Mouse (Mus musculus): ENCODE results near the gene Cntnap2. TPM values are rescaled to one million over a fixed set of nuclear protein-coding genes. Genes with fewer than 3 reads are reported as not detected.

The Cntnap2 gene
- polyA plus RNA-seq, 1 experiment from 2014 or later, result 1.3 TPM

GRCm38 (mm10) chr6:46166837-46167236, 1107.7 kb downstream of the Cntnap2 start:
- Histone ChIP-seq H3K36me3 (ENCODE audit: control insufficient read depth, insufficient read depth, low read length) (no peaks in the 10 kb centered on the region), H3K9ac (ENCODE audit: low read length) (no peak overlapping the region), H3K4me1 (replicated peaks; ENCODE audit: control insufficient read depth, insufficient read depth, low read length) (no peaks in the 10 kb centered on the region), H3K9me3 (ENCODE audit: control insufficient read depth, low read length) (no peaks in the 10 kb centered on the region), H3K27me3 (replicated peaks; ENCODE audit: control insufficient read depth, insufficient read depth, low read length) (no peaks in the 10 kb centered on the region), H3K4me2 (ENCODE audit: low read length) (no peak overlapping the region), H3K4me3 (ENCODE audit: low read depth, low read length) (no peak overlapping the region), H3K27ac (ENCODE audit: low read depth) (no peak overlapping the region)
- no peak for DNase-seq (ENCODE audit: low spot score)
- 76% methylated on average over 1 of the region's 1 CpGs for WGBS
- no peak for ATAC-seq (replicated peaks; ENCODE audit: low FRiP score, low TSS enrichment, low read depth)

GRCm38 (mm10) chr6:46197298-46197697, 1138.1 kb downstream of the Cntnap2 start:
- Histone ChIP-seq H3K9me3 (ENCODE audit: control insufficient read depth, low read length) (no peaks in the 10 kb centered on the region), H3K4me3 (ENCODE audit: low read depth, low read length) (no peak overlapping the region), H3K27me3 (replicated peaks; ENCODE audit: control insufficient read depth, insufficient read depth, low read length) (no peaks in the 10 kb centered on the region), H3K9ac (ENCODE audit: low read length) (no peak overlapping the region), H3K4me1 (replicated peaks; ENCODE audit: control insufficient read depth, insufficient read depth, low read length) (no peaks in the 10 kb centered on the region), H3K27ac (ENCODE audit: low read depth) (no peak overlapping the region), H3K36me3 (ENCODE audit: control insufficient read depth, insufficient read depth, low read length) (no peaks in the 10 kb centered on the region), H3K4me2 (ENCODE audit: low read length) (no peak overlapping the region)
- 87% methylated on average over 2 of the region's 2 CpGs for WGBS
- ATAC-seq (replicated peaks; ENCODE audit: low FRiP score, low TSS enrichment, low read depth) (no peak), DNase-seq (ENCODE audit: low spot score) (no peak)

- Histone ChIP-seq H3K36me3 (ENCODE audit: control insufficient read depth, insufficient read depth, low read length) (no peaks in the 10 kb centered on the region), H3K4me3 (ENCODE audit: low read depth, low read length) (no peak overlapping the region), H3K9me3 (ENCODE audit: control insufficient read depth, low read length) (no peaks in the 10 kb centered on the region), H3K27me3 (replicated peaks; ENCODE audit: control insufficient read depth, insufficient read depth, low read length) (no peaks in the 10 kb centered on the region), H3K27ac (ENCODE audit: low read depth) (no peak overlapping the region), H3K4me1 (replicated peaks; ENCODE audit: control insufficient read depth, insufficient read depth, low read length) (no peaks in the 10 kb centered on the region), H3K9ac (ENCODE audit: low read length) (no peak overlapping the region), H3K4me2 (ENCODE audit: low read length) (no peak overlapping the region)
- no peak for ATAC-seq (replicated peaks; ENCODE audit: low FRiP score, low TSS enrichment, low read depth)
- WGBS, result 68% methylated on average over 4 of the region's 4 CpGs
- DNase-seq (ENCODE audit: low spot score), result no peak
Observed at GRCm38 (mm10) chr6:46201828-46202227, 1142.7 kb downstream of the Cntnap2 start.

- DNase-seq (ENCODE audit: low spot score) (no peak), ATAC-seq (replicated peaks; ENCODE audit: low FRiP score, low TSS enrichment, low read depth) (no peak)
- no peak overlapping the region for H3K4me2 ChIP-seq (ENCODE audit: low read length)
- no peak overlapping the region for H3K27ac ChIP-seq (ENCODE audit: low read depth)
- H3K4me1 ChIP-seq (replicated peaks; ENCODE audit: control insufficient read depth, insufficient read depth, low read length), result no peaks in the 10 kb centered on the region
- H3K9ac ChIP-seq (ENCODE audit: low read length), result no peak overlapping the region
- no peak overlapping the region for H3K4me3 ChIP-seq (ENCODE audit: low read depth, low read length)
- 81% methylated on average over 2 of the region's 2 CpGs for WGBS
- no peaks in the 10 kb centered on the region for H3K36me3 ChIP-seq (ENCODE audit: control insufficient read depth, insufficient read depth, low read length)
- H3K27me3 ChIP-seq (replicated peaks; ENCODE audit: control insufficient read depth, insufficient read depth, low read length), result no peaks in the 10 kb centered on the region
- no peaks in the 10 kb centered on the region for H3K9me3 ChIP-seq (ENCODE audit: control insufficient read depth, low read length)
Observed at GRCm38 (mm10) chr6:46205531-46205930, 1146.4 kb downstream of the Cntnap2 start.

GRCm38 (mm10) chr6:46232889-46233288, 1173.7 kb downstream of the Cntnap2 start:
- WGBS, result 93% methylated on average over 1 of the region's 1 CpGs
- ATAC-seq (replicated peaks; ENCODE audit: low FRiP score, low TSS enrichment, low read depth) (no peak), DNase-seq (ENCODE audit: low spot score) (no peak)
- Histone ChIP-seq H3K36me3 (ENCODE audit: control insufficient read depth, insufficient read depth, low read length) (no peaks in the 10 kb centered on the region), H3K27ac (ENCODE audit: low read depth) (no peak overlapping the region), H3K27me3 (replicated peaks; ENCODE audit: control insufficient read depth, insufficient read depth, low read length) (no peaks in the 10 kb centered on the region), H3K9me3 (ENCODE audit: control insufficient read depth, low read length) (no peaks in the 10 kb centered on the region), H3K4me2 (ENCODE audit: low read length) (no peak overlapping the region), H3K9ac (ENCODE audit: low read length) (no peak overlapping the region), H3K4me3 (ENCODE audit: low read depth, low read length) (no peak overlapping the region), H3K4me1 (replicated peaks; ENCODE audit: control insufficient read depth, insufficient read depth, low read length) (no peaks in the 10 kb centered on the region)

- H3K9ac ChIP-seq (ENCODE audit: low read length), result no peak overlapping the region
- ATAC-seq (replicated peaks; ENCODE audit: low FRiP score, low TSS enrichment, low read depth) (no peak), DNase-seq (ENCODE audit: low spot score) (no peak)
- H3K27me3 ChIP-seq (replicated peaks; ENCODE audit: control insufficient read depth, insufficient read depth, low read length), result no peaks in the 10 kb centered on the region
- H3K9me3 ChIP-seq (ENCODE audit: control insufficient read depth, low read length), result no peaks in the 10 kb centered on the region
- no peaks in the 10 kb centered on the region for H3K4me1 ChIP-seq (replicated peaks; ENCODE audit: control insufficient read depth, insufficient read depth, low read length)
- H3K4me2 ChIP-seq (ENCODE audit: low read length), result no peak overlapping the region
- 45% methylated on average over 2 of the region's 2 CpGs for WGBS
- H3K27ac ChIP-seq (ENCODE audit: low read depth), result no peak overlapping the region
- no peak overlapping the region for H3K4me3 ChIP-seq (ENCODE audit: low read depth, low read length)
- H3K36me3 ChIP-seq (ENCODE audit: control insufficient read depth, insufficient read depth, low read length), result no peaks in the 10 kb centered on the region
Observed at GRCm38 (mm10) chr6:46240349-46240748, 1181.2 kb downstream of the Cntnap2 start.

GRCm38 (mm10) chr6:46263171-46263570, 1204.0 kb downstream of the Cntnap2 start:
- H3K36me3 ChIP-seq (ENCODE audit: control insufficient read depth, insufficient read depth, low read length), result no peaks in the 10 kb centered on the region
- H3K4me3 ChIP-seq (ENCODE audit: low read depth, low read length), result no peak overlapping the region
- no peak overlapping the region for H3K27ac ChIP-seq (ENCODE audit: low read depth)
- H3K27me3 ChIP-seq (replicated peaks; ENCODE audit: control insufficient read depth, insufficient read depth, low read length), result no peaks in the 10 kb centered on the region
- no peak overlapping the region for H3K4me2 ChIP-seq (ENCODE audit: low read length)
- WGBS, result 38% methylated on average over 1 of the region's 1 CpGs
- no peaks in the 10 kb centered on the region for H3K4me1 ChIP-seq (replicated peaks; ENCODE audit: control insufficient read depth, insufficient read depth, low read length)
- no peaks in the 10 kb centered on the region for H3K9me3 ChIP-seq (ENCODE audit: control insufficient read depth, low read length)
- no peak for ATAC-seq (replicated peaks; ENCODE audit: low FRiP score, low TSS enrichment, low read depth)
- DNase-seq (ENCODE audit: low spot score), result no peak
- no peak overlapping the region for H3K9ac ChIP-seq (ENCODE audit: low read length)

- no peaks in the 10 kb centered on the region for H3K36me3 ChIP-seq (ENCODE audit: control insufficient read depth, insufficient read depth, low read length)
- no peak for DNase-seq (ENCODE audit: low spot score)
- 61% methylated on average over 5 of the region's 5 CpGs for WGBS
- no peak overlapping the region for H3K9ac ChIP-seq (ENCODE audit: low read length)
- no peak overlapping the region for H3K27ac ChIP-seq (ENCODE audit: low read depth)
- no peak for ATAC-seq (replicated peaks; ENCODE audit: low FRiP score, low TSS enrichment, low read depth)
- H3K9me3 ChIP-seq (ENCODE audit: control insufficient read depth, low read length), result no peaks in the 10 kb centered on the region
- H3K4me1 ChIP-seq (replicated peaks; ENCODE audit: control insufficient read depth, insufficient read depth, low read length), result no peaks in the 10 kb centered on the region
- H3K4me2 ChIP-seq (ENCODE audit: low read length), result no peak overlapping the region
- no peak overlapping the region for H3K4me3 ChIP-seq (ENCODE audit: low read depth, low read length)
- H3K27me3 ChIP-seq (replicated peaks; ENCODE audit: control insufficient read depth, insufficient read depth, low read length), result no peaks in the 10 kb centered on the region
Observed at GRCm38 (mm10) chr6:46346946-46347345, 1287.8 kb downstream of the Cntnap2 start.

- Histone ChIP-seq H3K27ac (ENCODE audit: low read depth) (no peak overlapping the region), H3K27me3 (replicated peaks; ENCODE audit: control insufficient read depth, insufficient read depth, low read length) (no peaks in the 10 kb centered on the region), H3K36me3 (ENCODE audit: control insufficient read depth, insufficient read depth, low read length) (no peaks in the 10 kb centered on the region), H3K9me3 (ENCODE audit: control insufficient read depth, low read length) (no peaks in the 10 kb centered on the region), H3K9ac (ENCODE audit: low read length) (no peak overlapping the region), H3K4me3 (ENCODE audit: low read depth, low read length) (no peak overlapping the region), H3K4me1 (replicated peaks; ENCODE audit: control insufficient read depth, insufficient read depth, low read length) (no peaks in the 10 kb centered on the region), H3K4me2 (ENCODE audit: low read length) (no peak overlapping the region)
- ATAC-seq (replicated peaks; ENCODE audit: low FRiP score, low TSS enrichment, low read depth) (no peak), DNase-seq (ENCODE audit: low spot score) (no peak)
- 77% methylated on average over 2 of the region's 2 CpGs for WGBS
Observed at GRCm38 (mm10) chr6:46361091-46361490, 1301.9 kb downstream of the Cntnap2 start.

All from intestine, embryonic 14.5 days (tissue).